Mouse (Mus musculus) hindlimb bud, embryonic 11.5 days (tissue): ENCODE results near the gene Olfr835.

Source experiments
- DNase-seq: peaks from one replicate; pipeline ENCODE4 v3.0.0-alpha.2; 2012; ENCODE audit warnings: low read depth, low spot score; ENCODE audit errors: extremely low spot score

Gene Olfr835

DNA sequence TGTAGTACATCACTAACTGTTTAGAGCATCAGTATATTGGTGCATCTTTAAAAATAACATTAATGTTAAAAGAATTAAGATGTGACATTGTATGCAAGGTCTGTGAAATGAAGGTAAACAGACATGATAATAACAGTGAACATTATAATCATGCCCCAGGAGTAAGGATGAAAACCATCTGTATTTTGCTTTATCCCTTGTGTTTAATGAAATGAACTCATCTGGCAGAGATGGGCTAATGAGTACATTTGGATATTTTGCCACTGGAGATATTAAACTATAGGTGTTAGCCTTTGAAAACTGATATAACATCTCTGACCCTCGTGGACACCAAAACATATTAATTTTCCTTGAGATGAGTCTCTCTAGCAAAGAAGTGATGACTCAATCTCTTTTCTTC, at the start of gene Olfr835:
TSS of gene Olfr835 (plus strand) at position 301 of the 400 bp plus-strand sequence.
- no peak for DNase-seq

DNA sequence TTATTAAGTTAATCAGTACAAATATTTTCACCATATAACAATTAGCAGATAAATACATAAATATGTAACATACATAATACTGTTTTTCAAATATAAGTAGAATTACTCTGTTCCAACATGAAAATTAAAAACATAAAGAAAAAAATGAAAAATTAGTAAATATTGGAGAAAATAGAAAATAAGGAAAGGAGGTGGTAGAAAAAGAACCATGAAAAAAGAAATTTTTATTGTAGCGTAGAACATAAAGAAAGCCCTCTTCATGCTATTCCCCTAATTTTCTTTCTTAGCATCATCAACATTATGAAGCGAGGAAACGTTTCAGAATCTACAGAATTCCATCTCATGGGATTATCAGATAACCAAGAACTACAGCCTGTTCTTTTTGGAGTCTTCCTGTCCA, 44.8 kb upstream of the Olfr835 start, which contains the start of gene Olfr834:
TSS of gene Olfr834 (plus strand) at position 301 of the 400 bp plus-strand sequence.
- DNase-seq, result no peak

DNA sequence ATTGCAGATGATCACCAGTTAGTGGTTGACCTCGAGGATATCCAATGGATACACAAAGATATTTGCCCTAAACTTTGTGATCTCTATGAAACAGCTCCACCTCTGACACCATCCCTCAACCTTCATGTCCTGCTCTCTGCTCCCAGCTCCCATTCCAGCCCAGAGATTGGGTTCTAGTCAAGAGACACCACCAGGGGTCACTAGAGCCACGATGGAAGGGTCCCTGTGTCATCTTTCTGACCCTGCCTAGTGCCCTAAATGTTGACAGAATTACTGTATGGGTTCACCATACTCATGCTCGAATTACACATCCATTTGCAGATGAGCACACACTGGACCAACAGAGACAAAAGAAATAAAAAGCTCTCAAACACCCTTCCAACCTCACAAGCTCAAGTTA, 52.5 kb downstream of the Olfr835 start:
- no peak for DNase-seq
